Mouse (Mus musculus): ENCODE measurements around the gene Ptpn6. TPM values are rescaled to one million over a fixed set of nuclear protein-coding genes. Genes with fewer than 3 reads are reported as not detected.
"Not testable (repeated sequence)": the region's sequence is repeated elsewhere in the genome, so short reads cannot be mapped to it uniquely, and the experiment has no call there.

Ptpn6 gene
- polyA plus RNA-seq, 1 experiment from 2014 or later = 13.6 TPM

DNA sequence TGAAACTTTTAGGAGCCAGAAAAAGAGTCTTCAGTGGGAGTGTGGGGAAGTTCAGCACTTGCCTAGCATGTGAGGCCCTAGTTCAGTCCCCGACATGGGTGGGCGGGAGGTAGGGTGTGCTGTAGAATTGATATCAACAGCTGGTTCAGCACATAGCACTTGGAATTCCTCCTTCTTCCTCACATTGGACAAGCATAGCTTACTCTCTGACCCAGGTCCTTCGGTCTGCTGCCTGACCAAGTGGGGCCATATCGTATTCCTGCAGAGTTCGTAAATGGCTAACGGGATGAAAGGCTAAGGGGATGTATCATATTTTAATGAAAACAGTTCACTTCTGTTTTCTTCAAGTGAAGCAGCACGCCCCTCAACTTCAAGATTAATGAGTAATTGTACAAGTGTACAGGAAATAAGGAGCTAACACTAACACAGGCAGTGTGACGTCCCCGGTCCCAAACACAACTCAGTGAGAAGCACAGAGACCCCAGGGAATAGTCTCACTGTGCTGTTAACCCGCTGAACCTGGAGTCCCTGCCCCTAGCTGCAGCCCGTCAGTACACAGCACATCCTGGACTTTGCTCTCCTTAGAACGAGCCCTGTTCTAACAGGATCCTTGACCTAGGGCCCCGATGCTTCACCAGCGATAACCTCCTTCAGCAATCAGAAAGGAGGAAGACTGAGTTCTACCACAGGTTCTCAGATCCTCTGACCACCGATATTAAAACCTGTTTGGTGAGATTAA is 45.1 kb downstream of the Ptpn6 start:
- H3K4me3 ChIP-seq (replicated peaks; ENCODE audit: low read depth, low read length) = no peak overlapping the region
- no peak overlapping the region for H3K9ac ChIP-seq (ENCODE audit: low read depth, low read length)
- H3K36me3 ChIP-seq (ENCODE audit: insufficient read depth, low read length) = peaks cover 7% of the 10 kb centered on the region; the same call in 1 of the 2 replicates
- DNase-seq (ENCODE audit: low spot score) (peak; percentile 93), ATAC-seq (replicated peaks; ENCODE audit: low FRiP score, low read depth) (peak; percentile 77)
- H3K27ac ChIP-seq = peak overlapping the region; percentile 86
- no peak overlapping the region for H3K4me2 ChIP-seq (ENCODE audit: low read length)
- TF ChIP-seq CTCF (IDR thresholded peaks at IDR 0.05; ENCODE audit: low read depth) = no peak
- no peaks in the 10 kb centered on the region for H3K9me3 ChIP-seq (replicated peaks; ENCODE audit: low read length)
- peaks cover 23% of the 10 kb centered on the region for H3K4me1 ChIP-seq (replicated peaks; ENCODE audit: insufficient read depth, low read length)
- no peaks in the 10 kb centered on the region for H3K27me3 ChIP-seq (ENCODE audit: insufficient read depth, low read length)
- 27% methylated on average over 15 of the region's 15 CpGs for WGBS

- no peaks in the 10 kb centered on the region for H3K9me3 ChIP-seq (replicated peaks; ENCODE audit: low read length)
- no peaks in the 10 kb centered on the region for H3K27me3 ChIP-seq (ENCODE audit: insufficient read depth, low read length)
- WGBS = 67% methylated on average over 3 of the region's 3 CpGs
- DNase-seq (ENCODE audit: low spot score) (no peak), ATAC-seq (replicated peaks; ENCODE audit: low FRiP score, low read depth) (no peak)
- no peak for TF ChIP-seq CTCF (IDR thresholded peaks at IDR 0.05; ENCODE audit: low read depth)
- H3K9ac ChIP-seq (ENCODE audit: low read depth, low read length) = no peak overlapping the region
- H3K4me3 ChIP-seq (replicated peaks; ENCODE audit: low read depth, low read length) = no peak overlapping the region
- H3K4me2 ChIP-seq (ENCODE audit: low read length) = no peak overlapping the region
- no peak overlapping the region for H3K27ac ChIP-seq
- H3K36me3 ChIP-seq (ENCODE audit: insufficient read depth, low read length) = no peaks in the 10 kb centered on the region
- H3K4me1 ChIP-seq (replicated peaks; ENCODE audit: insufficient read depth, low read length) = peaks cover 23% of the 10 kb centered on the region
Observed at GRCm38 (mm10) chr6:124690517-124690916, 48.0 kb downstream of the Ptpn6 start.

DNA sequence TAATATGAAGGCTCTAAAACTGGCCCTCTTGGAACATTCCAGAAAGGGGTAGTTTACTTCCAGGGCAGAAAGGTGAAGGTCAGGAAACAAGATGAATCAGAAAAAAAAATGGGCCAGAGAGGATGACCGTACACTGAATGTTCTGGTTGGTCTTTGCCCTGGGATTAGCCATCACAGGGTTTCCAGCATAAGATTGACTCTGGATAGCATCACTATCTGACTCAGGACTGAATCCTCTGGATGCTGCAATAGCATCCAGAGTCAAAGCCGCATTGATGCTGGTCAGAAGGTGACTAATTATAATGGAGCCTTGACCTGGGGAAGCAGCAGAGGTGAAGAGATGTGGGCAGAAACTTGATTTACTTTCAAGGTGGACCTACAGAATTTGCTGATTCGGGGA is 49.5 kb downstream of the Ptpn6 start:
- DNase-seq (ENCODE audit: low spot score) = no peak
- H3K9me3 ChIP-seq (replicated peaks; ENCODE audit: low read length) = no peaks in the 10 kb centered on the region
- 85% methylated on average over 3 of the region's 3 CpGs for WGBS
- ATAC-seq (replicated peaks; ENCODE audit: low FRiP score, low read depth) = no peak
- H3K4me2 ChIP-seq (ENCODE audit: low read length) = no peak overlapping the region
- no peak overlapping the region for H3K9ac ChIP-seq (ENCODE audit: low read depth, low read length)
- no peak overlapping the region for H3K4me3 ChIP-seq (replicated peaks; ENCODE audit: low read depth, low read length)
- no peaks in the 10 kb centered on the region for H3K36me3 ChIP-seq (ENCODE audit: insufficient read depth, low read length)
- TF ChIP-seq CTCF (IDR thresholded peaks at IDR 0.05; ENCODE audit: low read depth) = no peak
- H3K27me3 ChIP-seq (ENCODE audit: insufficient read depth, low read length) = no peaks in the 10 kb centered on the region
- no peak overlapping the region for H3K27ac ChIP-seq
- H3K4me1 ChIP-seq (replicated peaks; ENCODE audit: insufficient read depth, low read length) = peaks cover 14% of the 10 kb centered on the region

DNA sequence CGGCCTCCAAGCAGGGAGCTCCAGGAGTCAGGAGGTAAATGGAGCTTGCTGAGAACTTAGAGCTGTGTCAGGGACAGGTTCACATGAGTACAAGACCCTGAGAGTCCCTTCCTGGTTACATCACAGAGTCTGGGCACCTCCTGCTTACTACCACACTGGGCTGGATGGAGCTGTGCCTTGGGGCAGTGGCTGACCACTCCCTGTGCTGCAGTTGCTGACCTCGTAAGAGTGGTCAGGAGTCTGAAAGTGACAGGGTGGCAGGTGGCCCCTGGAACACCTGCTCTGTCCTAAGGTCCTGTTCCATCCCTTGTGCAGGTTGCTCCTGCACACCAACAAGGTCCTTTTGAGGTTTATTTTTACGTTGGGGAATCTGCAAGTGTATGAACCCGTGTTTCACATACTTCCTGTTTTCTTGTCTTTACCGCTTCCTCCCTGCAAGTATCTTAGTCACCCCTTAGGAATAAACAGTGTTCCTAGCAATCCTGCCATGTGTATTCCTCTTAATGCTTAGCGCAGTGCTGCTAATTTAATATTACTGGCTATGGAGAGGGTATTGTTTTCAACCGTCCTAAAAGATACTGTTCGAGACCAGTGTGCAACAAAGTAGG is 50.3 kb downstream of the Ptpn6 start:
- H3K9me3 ChIP-seq (replicated peaks; ENCODE audit: low read length) = no peaks in the 10 kb centered on the region
- 72% methylated on average over 8 of the region's 8 CpGs for WGBS
- H3K36me3 ChIP-seq (ENCODE audit: insufficient read depth, low read length) = no peaks in the 10 kb centered on the region
- no peaks in the 10 kb centered on the region for H3K27me3 ChIP-seq (ENCODE audit: insufficient read depth, low read length)
- no peak for TF ChIP-seq CTCF (IDR thresholded peaks at IDR 0.05; ENCODE audit: low read depth)
- ATAC-seq (replicated peaks; ENCODE audit: low FRiP score, low read depth) (no peak; the same call in 1 of the 2 replicates), DNase-seq (ENCODE audit: low spot score) (no peak)
- H3K4me3 ChIP-seq (replicated peaks; ENCODE audit: low read depth, low read length) = no peak overlapping the region
- H3K4me2 ChIP-seq (ENCODE audit: low read length) = no peak overlapping the region
- H3K9ac ChIP-seq (ENCODE audit: low read depth, low read length) = no peak overlapping the region
- H3K27ac ChIP-seq = no peak overlapping the region
- peaks cover 11% of the 10 kb centered on the region for H3K4me1 ChIP-seq (replicated peaks; ENCODE audit: insufficient read depth, low read length)

GRCm38 (mm10) chr6:124686644-124687043 is 51.9 kb downstream of the Ptpn6 start:
- ATAC-seq (replicated peaks; ENCODE audit: low FRiP score, low read depth) = not testable (repeated sequence)
- WGBS = 88% methylated on average over 1 of the region's 1 CpGs
- TF ChIP-seq CTCF (IDR thresholded peaks at IDR 0.05; ENCODE audit: low read depth) = peak; percentile 31; the same call in 1 of the 2 replicates

DNA sequence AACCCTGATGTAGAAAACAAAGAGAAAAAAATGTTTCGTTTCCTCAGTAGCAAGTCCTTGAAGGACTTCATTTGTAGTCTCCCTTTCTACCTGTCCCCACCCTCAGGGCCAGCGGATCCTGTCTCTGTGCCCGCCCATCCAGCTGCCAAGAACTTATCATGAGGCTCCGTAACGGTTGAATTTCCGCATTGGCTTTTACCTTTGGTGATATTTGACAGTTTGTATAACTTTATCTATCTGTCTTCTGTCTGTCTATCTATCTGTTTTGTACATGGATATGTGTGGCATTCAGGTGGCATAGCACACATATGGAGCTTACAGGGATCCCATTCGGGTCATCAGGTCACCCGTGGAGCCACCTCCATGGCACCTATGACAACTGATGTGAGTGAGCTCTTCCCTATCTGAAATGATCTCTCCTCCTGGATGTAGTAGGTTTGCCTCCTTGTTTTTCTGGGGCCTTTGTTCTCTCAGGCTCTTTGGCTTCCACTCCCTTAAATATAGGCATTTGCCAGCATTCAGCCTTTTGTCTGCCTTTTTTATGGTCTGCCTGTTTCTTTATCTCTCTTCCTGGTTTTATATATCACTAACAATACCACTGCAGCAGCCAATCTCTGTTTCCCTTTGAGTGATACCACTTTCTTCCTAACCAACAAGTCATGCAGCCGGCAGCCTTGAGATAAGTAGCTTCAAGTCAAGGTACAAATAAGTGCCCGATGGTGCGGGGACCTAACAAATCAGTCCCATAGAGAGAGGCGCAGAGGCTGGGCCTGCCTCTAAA is 52.7 kb downstream of the Ptpn6 start:
- Histone ChIP-seq H3K4me3 (replicated peaks; ENCODE audit: low read depth, low read length) (no peak overlapping the region), H3K4me2 (ENCODE audit: low read length) (no peak overlapping the region), H3K4me1 (replicated peaks; ENCODE audit: insufficient read depth, low read length) (0 out of 2 replicates have a peak, but pooled peaks cover 5% of the 10 kb centered on the region), H3K9me3 (replicated peaks; ENCODE audit: low read length) (no peaks in the 10 kb centered on the region), H3K27ac (no peak overlapping the region), H3K36me3 (ENCODE audit: insufficient read depth, low read length) (no peaks in the 10 kb centered on the region), H3K27me3 (ENCODE audit: insufficient read depth, low read length) (no peaks in the 10 kb centered on the region), H3K9ac (ENCODE audit: low read depth, low read length) (no peak overlapping the region)
- ATAC-seq (replicated peaks; ENCODE audit: low FRiP score, low read depth) (no peak), DNase-seq (ENCODE audit: low spot score) (no peak)
- WGBS = 88% methylated on average over 12 of the region's 12 CpGs
- no peak for TF ChIP-seq CTCF (IDR thresholded peaks at IDR 0.05; ENCODE audit: low read depth)

More at GRCm38 (mm10) chr6:124686644-124687043, 51.9 kb downstream of the Ptpn6 start:
- not testable (repeated sequence) for H3K36me3 ChIP-seq (ENCODE audit: insufficient read depth, low read length); H3K9ac ChIP-seq (ENCODE audit: low read depth, low read length); H3K4me1 ChIP-seq (replicated peaks; ENCODE audit: insufficient read depth, low read length); H3K4me3 ChIP-seq (replicated peaks; ENCODE audit: low read depth, low read length); H3K27ac ChIP-seq; H3K4me2 ChIP-seq (ENCODE audit: low read length); H3K9me3 ChIP-seq (replicated peaks; ENCODE audit: low read length); DNase-seq (ENCODE audit: low spot score); H3K27me3 ChIP-seq (ENCODE audit: insufficient read depth, low read length)
